Mouse (Mus musculus) limb, embryonic 11.5 days (tissue): ENCODE measurements at regions not wholly inside any gene's neighbourhood (a gene's known extent, or its start where the extent isn't known, plus 50 kb on each side); places are given as distances from the start of the nearest gene placed in this dataset.

ENCODE experiments used
- ATAC-seq: fragments of 200-750 bp; cut with Nextera tagmentation; 2 replicates; pipeline ENCODE4 v1.8.0; 2017; ENCODE audit warnings: low read depth; ENCODE audit not compliant: insufficient number of reproducible peaks, low FRiP score, low TSS enrichment
- DNase-seq: peaks from one replicate; pipeline ENCODE4 v3.0.0-alpha.2; 2015; ENCODE audit warnings: low spot score
- H3K27ac ChIP-seq: fragments of 300-500 bp; sonication (generic); replicated peaks from 2 replicates; pipeline ENCODE4 v1.5.1; 2014; ENCODE audit warnings: low read depth, mild to moderate bottlenecking, low read length
- H3K27me3 ChIP-seq: fragments of 300-500 bp; sonication (generic); 2 replicates; pipeline ENCODE4 v1.6.1; 2014; ENCODE audit warnings: mild to moderate bottlenecking, low read length, mixed read lengths; ENCODE audit not compliant: control insufficient read depth, insufficient read depth
- H3K36me3 ChIP-seq: fragments of 300-500 bp; sonication (generic); 2 replicates; pipeline ENCODE4 v1.6.1; 2014; ENCODE audit warnings: mild to moderate bottlenecking, low read length, moderate library complexity, mixed read lengths; ENCODE audit not compliant: control insufficient read depth, insufficient read depth
- H3K4me1 ChIP-seq: fragments of 300-500 bp; sonication (generic); 2 replicates; pipeline ENCODE4 v1.6.1; 2014; ENCODE audit warnings: low read length, mixed read lengths; ENCODE audit not compliant: control insufficient read depth, insufficient read depth
- H3K4me2 ChIP-seq: fragments of 300-500 bp; sonication (generic); 2 replicates; pipeline ENCODE4 v1.6.1; 2014; ENCODE audit warnings: low read depth, mild to moderate bottlenecking, moderate library complexity; ENCODE audit not compliant: severe bottlenecking
- H3K4me3 ChIP-seq: fragments of 300-500 bp; sonication (generic); 2 replicates; pipeline ENCODE4 v1.5.1; 2014; ENCODE audit warnings: low read depth, low read length
- H3K9ac ChIP-seq: fragments of 300-500 bp; sonication (generic); 2 replicates; pipeline ENCODE4 v1.6.1; 2014; ENCODE audit warnings: mild to moderate bottlenecking, low read length
- H3K9me3 ChIP-seq: fragments of 300-500 bp; sonication (generic); 2 replicates; pipeline ENCODE4 v1.6.1; 2016; ENCODE audit warnings: low read length; ENCODE audit not compliant: control insufficient read depth
- WGBS: fragments of 180-500 bp; shearing (Covaris S2); extraction: QIAGEN DNeasy Blood & Tissue Kit; methylation state at CpG from one replicate; pipeline ENCODE4 v1.1.7; 2014; 5-methylcytosine and 5-hydroxymethylcytosine counted together

- Histone ChIP-seq H3K4me1 (no peaks in the 10 kb centered on the region), H3K4me3 (no peak overlapping the region), H3K27me3 (no peaks in the 10 kb centered on the region), H3K4me2 (no peak overlapping the region), H3K27ac (no peak overlapping the region), H3K9me3 (no peaks in the 10 kb centered on the region), H3K36me3 (no peaks in the 10 kb centered on the region), H3K9ac (no peak overlapping the region)
- WGBS = 52% methylated on average over 5 of the region's 5 CpGs
- ATAC-seq (no peak), DNase-seq (no peak)
Measured at GRCm38 (mm10) chr7:116857141-116857540, 353.0 kb downstream of the Nucb2 start.

GRCm38 (mm10) chr7:116857744-116858143 is 353.6 kb downstream of the Nucb2 start:
- 58% methylated on average over 4 of the region's 4 CpGs for WGBS
- Histone ChIP-seq H3K36me3 (no peaks in the 10 kb centered on the region), H3K27me3 (no peaks in the 10 kb centered on the region), H3K27ac (no peak overlapping the region), H3K4me1 (no peaks in the 10 kb centered on the region), H3K9ac (no peak overlapping the region), H3K9me3 (no peaks in the 10 kb centered on the region), H3K4me2 (no peak overlapping the region), H3K4me3 (no peak overlapping the region)
- no peak for DNase-seq
- no peak for ATAC-seq

- ATAC-seq (no peak), DNase-seq (peak; percentile 47)
- Histone ChIP-seq H3K9me3 (no peaks in the 10 kb centered on the region), H3K4me1 (peaks cover 3% of the 10 kb centered on the region; the same call in 1 of the 2 replicates), H3K9ac (no peak overlapping the region), H3K27me3 (no peaks in the 10 kb centered on the region), H3K4me3 (no peak overlapping the region), H3K27ac (no peak overlapping the region), H3K4me2 (no peak overlapping the region), H3K36me3 (no peaks in the 10 kb centered on the region)
- WGBS = 14% methylated on average over 5 of the region's 5 CpGs
Measured at GRCm38 (mm10) chr7:116882268-116882964, 378.2 kb downstream of the Nucb2 start.

DNA sequence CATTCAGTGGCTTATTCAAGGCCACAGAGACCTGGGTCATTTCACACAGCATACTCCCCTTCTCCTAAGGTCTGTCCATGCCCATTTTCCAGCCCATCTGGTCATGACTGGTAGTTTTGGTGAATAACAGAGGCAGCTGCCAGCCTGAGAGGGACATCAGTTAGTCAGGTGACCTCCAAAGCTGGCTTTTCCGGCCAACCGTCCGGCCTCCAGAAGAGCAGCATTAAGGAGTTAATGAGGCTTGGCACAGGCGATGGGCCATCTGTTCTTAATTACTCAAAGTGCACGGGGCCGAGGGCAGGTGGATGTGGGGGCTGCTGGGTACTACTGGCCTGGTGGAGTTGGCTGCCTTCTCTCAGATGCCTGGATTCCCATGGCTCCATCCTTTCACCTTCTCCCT is 389.7 kb downstream of the Nucb2 start:
- no peaks in the 10 kb centered on the region for H3K36me3 ChIP-seq
- H3K4me3 ChIP-seq = no peak overlapping the region
- H3K4me2 ChIP-seq = no peak overlapping the region
- H3K27ac ChIP-seq = no peak overlapping the region
- WGBS = 19% methylated on average over 6 of the region's 6 CpGs
- H3K4me1 ChIP-seq = peaks cover 6% of the 10 kb centered on the region
- DNase-seq (peak; percentile 75), ATAC-seq (peak; percentile 83)
- H3K27me3 ChIP-seq = no peaks in the 10 kb centered on the region
- H3K9me3 ChIP-seq = no peaks in the 10 kb centered on the region
- no peak overlapping the region for H3K9ac ChIP-seq

DNA sequence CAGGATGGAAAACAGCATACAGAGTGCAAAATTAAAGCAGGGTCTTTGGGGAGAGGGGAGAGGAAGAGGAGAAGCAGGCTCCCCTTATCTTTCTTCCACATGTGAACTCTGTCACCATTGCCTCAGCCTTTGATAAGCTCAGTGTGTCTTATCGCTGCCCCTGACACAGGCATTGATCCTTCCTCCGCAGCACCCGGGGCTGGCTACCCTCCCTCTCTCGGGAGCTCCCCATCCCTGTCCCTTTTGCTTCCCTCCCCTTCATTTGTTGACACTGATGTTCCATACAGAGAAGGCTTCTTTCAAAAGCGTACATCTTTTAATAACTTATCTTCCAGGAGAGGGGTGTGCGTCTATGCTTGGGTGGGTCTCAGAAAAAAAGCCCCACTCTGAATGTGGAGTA is 411.6 kb downstream of the Nucb2 start:
- H3K27ac ChIP-seq = no peak overlapping the region
- H3K4me1 ChIP-seq = no peaks in the 10 kb centered on the region
- H3K4me2 ChIP-seq = no peak overlapping the region
- 63% methylated on average over 6 of the region's 6 CpGs for WGBS
- no peak for DNase-seq
- no peak overlapping the region for H3K9ac ChIP-seq
- no peak overlapping the region for H3K4me3 ChIP-seq
- no peaks in the 10 kb centered on the region for H3K27me3 ChIP-seq
- no peaks in the 10 kb centered on the region for H3K36me3 ChIP-seq
- no peaks in the 10 kb centered on the region for H3K9me3 ChIP-seq
- no peak for ATAC-seq

DNA sequence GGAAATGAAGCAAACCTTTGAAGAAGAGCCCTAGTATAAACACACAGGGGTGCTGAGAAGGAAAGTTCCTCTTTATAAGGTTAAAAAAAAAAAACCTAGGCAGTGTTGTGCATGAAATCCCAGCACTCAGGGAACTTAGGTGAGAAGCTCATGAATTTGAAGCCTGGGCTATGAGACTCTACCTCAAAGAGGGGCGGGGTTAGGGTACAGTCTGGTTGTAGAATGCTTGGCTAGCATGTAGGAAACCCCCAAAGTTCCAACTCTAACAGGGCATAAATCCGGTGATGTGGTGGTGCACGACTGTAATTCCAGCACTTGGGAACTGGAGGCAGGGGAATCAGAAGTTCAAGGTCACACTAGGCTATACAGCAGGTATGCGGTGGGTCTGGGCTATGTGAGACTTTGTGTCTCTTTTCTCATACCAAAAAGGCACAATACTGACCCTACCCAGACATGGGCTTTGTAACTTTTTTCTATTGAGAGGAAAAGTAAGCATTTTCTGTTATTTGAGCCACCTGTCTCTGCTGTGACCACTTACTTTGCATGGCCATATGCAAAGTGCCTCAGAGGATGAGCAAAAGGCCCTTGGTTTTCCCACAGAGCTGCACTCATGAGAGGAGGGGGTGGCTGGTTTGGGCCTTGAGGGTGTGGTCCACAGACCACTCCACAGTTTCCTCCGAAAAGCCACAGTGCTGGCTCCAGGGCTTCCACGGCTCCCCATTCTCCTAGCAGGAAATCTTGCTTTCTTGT is 413.9 kb downstream of the Nucb2 start:
- no peaks in the 10 kb centered on the region for H3K27me3 ChIP-seq
- WGBS = 86% methylated on average over 6 of the region's 6 CpGs
- no peaks in the 10 kb centered on the region for H3K9me3 ChIP-seq

DNA sequence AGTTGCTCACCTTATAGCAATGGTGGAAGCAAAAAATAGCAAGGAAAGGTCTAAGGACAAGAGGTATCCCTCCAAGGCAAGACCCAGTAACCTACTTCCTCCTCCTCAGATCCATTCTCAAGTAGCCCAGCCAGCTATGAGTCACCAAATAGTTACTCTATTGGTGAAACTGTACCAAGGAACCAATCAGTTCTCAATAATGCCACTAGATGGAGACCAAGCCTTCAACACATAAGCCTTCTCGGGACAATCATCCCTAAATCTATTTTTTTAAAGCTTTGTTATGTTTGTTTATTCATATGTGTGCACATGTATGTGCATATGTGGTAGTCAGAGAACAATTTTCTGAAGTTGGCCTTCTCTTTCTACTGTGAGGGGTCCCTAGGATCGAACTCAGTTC is 434.3 kb upstream of the Xylt1 start:
- Histone ChIP-seq H3K9me3 (no peaks in the 10 kb centered on the region), H3K4me3 (no peak overlapping the region), H3K27ac (no peak overlapping the region), H3K9ac (no peak overlapping the region), H3K36me3 (no peaks in the 10 kb centered on the region), H3K27me3 (no peaks in the 10 kb centered on the region), H3K4me1 (no peaks in the 10 kb centered on the region), H3K4me2 (no peak overlapping the region)
- no peak for DNase-seq
- no peak for ATAC-seq
- WGBS = 88% methylated on average over 2 of the region's 2 CpGs

More for the DNA sequence above, 413.9 kb downstream of the Nucb2 start:
- no peak overlapping the region for H3K27ac ChIP-seq
- H3K4me3 ChIP-seq = no peak overlapping the region
- H3K9ac ChIP-seq = no peak overlapping the region
- DNase-seq = no peak
- H3K4me2 ChIP-seq = no peak overlapping the region
- no peak for ATAC-seq
- H3K4me1 ChIP-seq = no peaks in the 10 kb centered on the region
- no peaks in the 10 kb centered on the region for H3K36me3 ChIP-seq

- no peaks in the 10 kb centered on the region for H3K27me3 ChIP-seq
- no peak for DNase-seq
- WGBS = 75% methylated on average over 14 of the region's 14 CpGs
Measured at GRCm38 (mm10) chr7:116959196-116959895, 421.4 kb upstream of the Xylt1 start.

More at GRCm38 (mm10) chr7:116959196-116959895, 421.4 kb upstream of the Xylt1 start:
- no peaks in the 10 kb centered on the region for H3K36me3 ChIP-seq
- no peak for ATAC-seq
- no peak overlapping the region for H3K4me3 ChIP-seq
- no peak overlapping the region for H3K4me2 ChIP-seq
- H3K9me3 ChIP-seq = no peaks in the 10 kb centered on the region
- no peak overlapping the region for H3K27ac ChIP-seq
- no peaks in the 10 kb centered on the region for H3K4me1 ChIP-seq
- H3K9ac ChIP-seq = no peak overlapping the region
